Mouse (Mus musculus) limb, embryonic 15.5 days (tissue): ENCODE data around the gene Bcl6. TPM values are rescaled to one million over a fixed set of nuclear protein-coding genes. Genes with fewer than 3 reads are reported as not detected.

Source experiments
- ATAC-seq: fragments of 200-750 bp; cut with Nextera tagmentation; 2 replicates; pipeline ENCODE4 v1.8.0; 2017; ENCODE audit warnings: low read depth, moderate TSS enrichment; ENCODE audit not compliant: insufficient number of reproducible peaks, low FRiP score, low TSS enrichment
- H3K27ac ChIP-seq: fragments of 300-500 bp; sonication (generic); 2 replicates; pipeline ENCODE4 v1.5.1; 2015; ENCODE audit warnings: moderate library complexity, mild to moderate bottlenecking, inconsistent platforms
- H3K27me3 ChIP-seq: fragments of 300-500 bp; sonication (generic); 2 replicates; pipeline ENCODE4 v1.6.1; 2015; ENCODE audit warnings: inconsistent platforms
- H3K36me3 ChIP-seq: fragments of 300-500 bp; sonication (generic); 2 replicates; pipeline ENCODE4 v1.6.1; 2015; ENCODE audit warnings: inconsistent platforms
- H3K4me1 ChIP-seq: fragments of 300-500 bp; sonication (generic); 2 replicates; pipeline ENCODE4 v1.6.1; 2015; ENCODE audit warnings: inconsistent platforms
- H3K4me2 ChIP-seq: fragments of 300-500 bp; sonication (generic); 2 replicates; pipeline ENCODE4 v1.6.1; 2015; ENCODE audit warnings: mild to moderate bottlenecking, inconsistent platforms
- H3K4me3 ChIP-seq: fragments of 300-500 bp; sonication (generic); 2 replicates; pipeline ENCODE4 v1.5.1; 2015; ENCODE audit warnings: mild to moderate bottlenecking, inconsistent platforms
- H3K9ac ChIP-seq: fragments of 300-500 bp; sonication (generic); 2 replicates; pipeline ENCODE4 v1.6.1; 2015; ENCODE audit warnings: inconsistent platforms
- H3K9me3 ChIP-seq: fragments of 300-500 bp; sonication (generic); 2 replicates; pipeline ENCODE4 v1.6.1; 2016; ENCODE audit warnings: inconsistent platforms
- WGBS: fragments of 180-500 bp; shearing (Covaris S2); methylation state at CpG from one replicate; pipeline ENCODE4 v1.1.7; 2015; 5-methylcytosine and 5-hydroxymethylcytosine counted together
- polyA plus RNA-seq: library from polyadenylated mRNA; unstranded; fragments of >200 nt; fragmentation: Nextera tagmentation; extraction: Ambion mirVana; gene quantifications from 2 replicates; pipeline ENCODE4 v1.2.1, GENCODE M21; 2015

Bcl6 gene
- polyA plus RNA-seq, 1 experiment from 2014 or later, result 4.2 TPM

- Histone ChIP-seq H3K27me3 (no peaks in the 10 kb centered on the region), H3K4me1 (peaks cover 37% of the 10 kb centered on the region), H3K27ac (peak overlapping the region; percentile 100), H3K4me2 (peak overlapping the region; percentile 77), H3K9ac (peak overlapping the region; percentile 82; the same call in 1 of the 2 replicates), H3K36me3 (no peaks in the 10 kb centered on the region), H3K9me3 (no peaks in the 10 kb centered on the region), H3K4me3 (peak overlapping the region; percentile 78)
- no peak for ATAC-seq
- WGBS, result 5% methylated on average over 25 of the region's 25 CpGs
Observed at GRCm38 (mm10) chr16:23989209-23990160, 833 bp upstream of the Bcl6 start.

GRCm38 (mm10) chr16:23988157-23988465, 541 bp downstream of the Bcl6 start:
- H3K9ac ChIP-seq, result peak overlapping the region; percentile 82
- H3K4me3 ChIP-seq, result peak overlapping the region; percentile 78
- H3K4me2 ChIP-seq, result peak overlapping the region; percentile 77
- no peak for ATAC-seq
- 0% methylated on average over 13 of the region's 13 CpGs for WGBS
- H3K36me3 ChIP-seq, result no peaks in the 10 kb centered on the region
- H3K27ac ChIP-seq, result peak overlapping the region; percentile 100
- H3K4me1 ChIP-seq, result peaks cover 40% of the 10 kb centered on the region
- no peaks in the 10 kb centered on the region for H3K9me3 ChIP-seq
- no peaks in the 10 kb centered on the region for H3K27me3 ChIP-seq

- ATAC-seq, result no peak
- peak overlapping the region; percentile 82 for H3K9ac ChIP-seq
- H3K36me3 ChIP-seq, result no peaks in the 10 kb centered on the region
- H3K4me3 ChIP-seq, result peak overlapping the region; percentile 78
- H3K4me1 ChIP-seq, result peaks cover 44% of the 10 kb centered on the region
- H3K27ac ChIP-seq, result peak overlapping the region; percentile 100
- under 1% methylated on average over 63 of the region's 64 CpGs for WGBS
- peak overlapping the region; percentile 77 for H3K4me2 ChIP-seq
- H3K9me3 ChIP-seq, result no peaks in the 10 kb centered on the region
- no peaks in the 10 kb centered on the region for H3K27me3 ChIP-seq
Observed at GRCm38 (mm10) chr16:23987341-23988156, 1.1 kb downstream of the Bcl6 start.

GRCm38 (mm10) chr16:23986871-23987270, 1.8 kb downstream of the Bcl6 start:
- Histone ChIP-seq H3K27ac (peak overlapping the region; percentile 35), H3K4me2 (peak overlapping the region; percentile 77)
- under 1% methylated on average over 17 of the region's 17 CpGs for WGBS

GRCm38 (mm10) chr16:23986176-23986575, 2.5 kb downstream of the Bcl6 start:
- Histone ChIP-seq H3K4me2 (peak overlapping the region; percentile 77), H3K4me1 (peaks cover 49% of the 10 kb centered on the region), H3K9ac (peak overlapping the region; percentile 82; the same call in 1 of the 2 replicates), H3K36me3 (no peaks in the 10 kb centered on the region), H3K27ac (peak overlapping the region; percentile 35; the same call in 1 of the 2 replicates), H3K9me3 (no peaks in the 10 kb centered on the region), H3K4me3 (peak overlapping the region; percentile 78), H3K27me3 (no peaks in the 10 kb centered on the region)
- ATAC-seq, result no peak
- 14% methylated on average over 3 of the region's 3 CpGs for WGBS

More at GRCm38 (mm10) chr16:23986871-23987270, 1.8 kb downstream of the Bcl6 start:
- ATAC-seq, result no peak
- H3K4me3 ChIP-seq, result peak overlapping the region; percentile 78
- H3K27me3 ChIP-seq, result no peaks in the 10 kb centered on the region
- H3K9ac ChIP-seq, result peak overlapping the region; percentile 82
- H3K4me1 ChIP-seq, result peaks cover 47% of the 10 kb centered on the region
- no peaks in the 10 kb centered on the region for H3K9me3 ChIP-seq
- H3K36me3 ChIP-seq, result no peaks in the 10 kb centered on the region

GRCm38 (mm10) chr16:23985467-23985861, 3.2 kb downstream of the Bcl6 start:
- H3K9me3 ChIP-seq, result no peaks in the 10 kb centered on the region
- no peak overlapping the region for H3K9ac ChIP-seq
- no peak for ATAC-seq
- H3K4me1 ChIP-seq, result peaks cover 54% of the 10 kb centered on the region
- peaks cover 5% of the 10 kb centered on the region for H3K27me3 ChIP-seq
- WGBS, result under 1% methylated on average over 6 of the region's 6 CpGs
- H3K4me3 ChIP-seq, result peak overlapping the region; percentile 78
- H3K36me3 ChIP-seq, result no peaks in the 10 kb centered on the region
- H3K4me2 ChIP-seq, result peak overlapping the region; percentile 77
- no peak overlapping the region; the same call in 1 of the 2 replicates for H3K27ac ChIP-seq

GRCm38 (mm10) chr16:23984760-23985466, 3.7 kb downstream of the Bcl6 start:
- peaks cover 9% of the 10 kb centered on the region for H3K27me3 ChIP-seq
- H3K4me1 ChIP-seq, result peaks cover 55% of the 10 kb centered on the region
- peak overlapping the region; percentile 77 for H3K4me2 ChIP-seq
- no peak for ATAC-seq
- no peaks in the 10 kb centered on the region for H3K9me3 ChIP-seq
- H3K27ac ChIP-seq, result peak overlapping the region; percentile 48; the same call in 1 of the 2 replicates
- WGBS, result under 1% methylated on average over 22 of the region's 22 CpGs
- H3K4me3 ChIP-seq, result peak overlapping the region; percentile 78
- H3K36me3 ChIP-seq, result no peaks in the 10 kb centered on the region
- H3K9ac ChIP-seq, result peak overlapping the region; percentile 40

- Histone ChIP-seq H3K36me3 (no peaks in the 10 kb centered on the region), H3K4me2 (peak overlapping the region; percentile 77), H3K9me3 (no peaks in the 10 kb centered on the region), H3K27me3 (peaks cover 12% of the 10 kb centered on the region), H3K4me3 (peak overlapping the region; percentile 78), H3K4me1 (peaks cover 55% of the 10 kb centered on the region), H3K9ac (no peak overlapping the region), H3K27ac (no peak overlapping the region)
- 1% methylated on average over 22 of the region's 22 CpGs for WGBS
- peak; percentile 57; the same call in 1 of the 2 replicates for ATAC-seq
Observed at GRCm38 (mm10) chr16:23984183-23984582, 4.5 kb downstream of the Bcl6 start.

GRCm38 (mm10) chr16:23982891-23983588, 5.6 kb downstream of the Bcl6 start:
- no peaks in the 10 kb centered on the region for H3K36me3 ChIP-seq
- H3K9ac ChIP-seq, result no peak overlapping the region
- ATAC-seq, result no peak
- peak overlapping the region; percentile 40 for H3K4me3 ChIP-seq
- peak overlapping the region; percentile 66; the same call in 1 of the 2 replicates for H3K27ac ChIP-seq
- H3K9me3 ChIP-seq, result no peaks in the 10 kb centered on the region
- peaks cover 55% of the 10 kb centered on the region for H3K4me1 ChIP-seq
- H3K27me3 ChIP-seq, result peaks cover 12% of the 10 kb centered on the region
- peak overlapping the region; percentile 76 for H3K4me2 ChIP-seq
- WGBS, result under 1% methylated on average over 33 of the region's 33 CpGs

- WGBS, result 4% methylated on average over 28 of the region's 28 CpGs
- peak overlapping the region; percentile 40 for H3K4me3 ChIP-seq
- H3K9me3 ChIP-seq, result no peaks in the 10 kb centered on the region
- peaks cover 55% of the 10 kb centered on the region for H3K4me1 ChIP-seq
- peaks cover 12% of the 10 kb centered on the region for H3K27me3 ChIP-seq
- no peak overlapping the region for H3K9ac ChIP-seq
- H3K4me2 ChIP-seq, result peak overlapping the region; percentile 76
- peak; percentile 64 for ATAC-seq
- no peaks in the 10 kb centered on the region for H3K36me3 ChIP-seq
- peak overlapping the region; percentile 66; the same call in 1 of the 2 replicates for H3K27ac ChIP-seq
Observed at GRCm38 (mm10) chr16:23981925-23982851, 6.5 kb downstream of the Bcl6 start.
